Mouse (Mus musculus) liver, adult 2 months (tissue): ENCODE measurements around the gene Smchd1. TPM values are rescaled to one million over a fixed set of nuclear protein-coding genes. Genes with fewer than 3 reads are reported as not detected.
"Not testable (repeated sequence)": the region's sequence is repeated elsewhere in the genome, so short reads cannot be mapped to it uniquely, and the experiment has no call there.

Source experiments
- DNase-seq: peaks from one replicate; pipeline ENCODE4 v3.0.0-alpha.2; 2011; ENCODE audit warnings: low read depth, low spot score; ENCODE audit errors: extremely low read depth
- H3K27ac ChIP-seq: fragments of 200-500 bp; replicated peaks from 2 replicates; pipeline ENCODE4 v1.5.1; 2012; ENCODE audit warnings: low read depth, mild to moderate bottlenecking, control low read depth, inconsistent platforms, low read length; ENCODE audit not compliant: insufficient read depth
- H3K27me3 ChIP-seq: fragments of 200-500 bp; 2 replicates; pipeline ENCODE4 v1.6.1; 2012; ENCODE audit warnings: mild to moderate bottlenecking, moderate library complexity, low read length, inconsistent platforms; ENCODE audit not compliant: control insufficient read depth, insufficient read depth
- H3K36me3 ChIP-seq: fragments of 200-500 bp; 2 replicates; pipeline ENCODE4 v1.6.1; 2012; ENCODE audit warnings: low read length, inconsistent platforms; ENCODE audit not compliant: control insufficient read depth, insufficient read depth
- H3K4me1 ChIP-seq: fragments of 200-500 bp; 2 replicates; pipeline ENCODE4 v1.6.1; 2011; ENCODE audit warnings: low read length; ENCODE audit not compliant: control insufficient read depth, insufficient read depth
- H3K4me3 ChIP-seq: fragments of 200-500 bp; 2 replicates; pipeline ENCODE4 v1.5.1; 2011; ENCODE audit warnings: low read depth, mild to moderate bottlenecking, control low read depth, low read length, moderate library complexity; ENCODE audit not compliant: insufficient read depth
- H3K79me2 ChIP-seq: fragments of 200-500 bp; 2 replicates; pipeline ENCODE4 v1.6.1; 2012; ENCODE audit warnings: inconsistent platforms, mild to moderate bottlenecking, low read length, moderate library complexity; ENCODE audit not compliant: control insufficient read depth, insufficient read depth
- H3K9ac ChIP-seq: fragments of 200-500 bp; 2 replicates; pipeline ENCODE4 v1.6.1; 2012; ENCODE audit warnings: low read depth, mild to moderate bottlenecking, control low read depth, inconsistent platforms, low read length
- CTCF ChIP-seq: fragments of 200-500 bp; IDR thresholded peaks from 2 replicates; pipeline ENCODE4 v1.5.1; 2011; ENCODE audit warnings: low read depth, low read length, control low read depth
- POLR2A ChIP-seq: fragments of 200-500 bp; IDR thresholded peaks from 2 replicates; pipeline ENCODE4 v1.6.1; 2011; ENCODE audit warnings: low read length, control low read depth; ENCODE audit not compliant: insufficient read depth; ENCODE audit errors: extremely low read depth
- WGBS: fragments of 180-500 bp; shearing (Covaris S2); methylation state at CpG from one replicate; pipeline ENCODE4 v1.1.7; 2018; 5-methylcytosine and 5-hydroxymethylcytosine counted together
- polyA plus RNA-seq: library from polyadenylated mRNA; depleted of rRNA; stranded (reverse); fragments of >200 nt; gene quantifications from 2 replicates; pipeline ENCODE4 v1.2.3, GENCODE M21; 2012
- total RNA-seq: library from RNA; depleted of rRNA; stranded (reverse); fragments of >200 nt; gene quantifications from 2 replicates; pipeline ENCODE4 v1.2.3, GENCODE M21; 2014

Gene Smchd1
- total and polyA plus RNA-seq, 2 experiments = 2.5 to 17.1 TPM

- 14% methylated on average over 8 of the region's 8 CpGs for WGBS
Measured at GRCm38 (mm10) chr17:71474128-71474527, 1.0 kb downstream of the Smchd1 start.

GRCm38 (mm10) chr17:71471261-71471660, 3.9 kb downstream of the Smchd1 start:
- Histone ChIP-seq H3K4me1 (peaks cover 4% of the 10 kb centered on the region; the same call in 1 of the 2 replicates), H3K79me2 (peaks cover 34% of the 10 kb centered on the region), H3K27me3 (no peaks in the 10 kb centered on the region), H3K9ac (no peak overlapping the region), H3K36me3 (no peaks in the 10 kb centered on the region), H3K27ac (no peak overlapping the region), H3K4me3 (no peak overlapping the region)
- no peak for DNase-seq
- 75% methylated on average over 2 of the region's 2 CpGs for WGBS
- no peak for TF ChIP-seq CTCF
- TF ChIP-seq POLR2A = no peak

More at GRCm38 (mm10) chr17:71474128-71474527, 1.0 kb downstream of the Smchd1 start:
- peak overlapping the region; percentile 76; the same call in 1 of the 2 replicates for H3K9ac ChIP-seq
- no peak for TF ChIP-seq POLR2A
- TF ChIP-seq CTCF = no peak
- no peak overlapping the region for H3K27ac ChIP-seq
- peaks cover 26% of the 10 kb centered on the region; the same call in 1 of the 2 replicates for H3K79me2 ChIP-seq
- no peaks in the 10 kb centered on the region for H3K36me3 ChIP-seq
- DNase-seq = no peak
- H3K4me1 ChIP-seq = peaks cover 6% of the 10 kb centered on the region
- no peaks in the 10 kb centered on the region for H3K27me3 ChIP-seq
- H3K4me3 ChIP-seq = peak overlapping the region; percentile 64

- WGBS = 89% methylated on average over 3 of the region's 3 CpGs
- Histone ChIP-seq H3K4me1 (no peaks in the 10 kb centered on the region), H3K4me3 (no peak overlapping the region), H3K36me3 (peaks cover 13% of the 10 kb centered on the region), H3K9ac (no peak overlapping the region), H3K27ac (no peak overlapping the region), H3K27me3 (no peaks in the 10 kb centered on the region), H3K79me2 (peaks cover 12% of the 10 kb centered on the region; the same call in 1 of the 2 replicates)
- no peak for DNase-seq
- TF ChIP-seq CTCF (no peak), POLR2A (no peak)
Measured at GRCm38 (mm10) chr17:71460312-71460711, 14.8 kb downstream of the Smchd1 start.

GRCm38 (mm10) chr17:71459818-71460217, 15.3 kb downstream of the Smchd1 start, which contains the start of gene Gm4707:
Gene Gm4707 (minus strand): TSS chr17:71459918.
- WGBS = 98% methylated on average over 2 of the region's 2 CpGs
- H3K27me3 ChIP-seq = no peaks in the 10 kb centered on the region
- no peak for DNase-seq
- H3K4me1 ChIP-seq = no peaks in the 10 kb centered on the region
- H3K27ac ChIP-seq = no peak within 1 kb of the TSS
- no peak within 1 kb of the TSS for H3K4me3 ChIP-seq
- TF ChIP-seq CTCF = no peak
- no peak for TF ChIP-seq POLR2A
- H3K79me2 ChIP-seq = peaks cover 15% of the 10 kb centered on the region; the same call in 1 of the 2 replicates
- H3K36me3 ChIP-seq = peaks cover 12% of the 10 kb centered on the region
- H3K9ac ChIP-seq = no peak within 1 kb of the TSS

GRCm38 (mm10) chr17:71457361-71457760, 17.8 kb downstream of the Smchd1 start:
- DNase-seq, H3K4me3 ChIP-seq, H3K36me3 ChIP-seq, H3K27ac ChIP-seq, H3K27me3 ChIP-seq, H3K9ac ChIP-seq, H3K4me1 ChIP-seq, H3K79me2 ChIP-seq: not testable (repeated sequence)
- WGBS = 98% methylated on average over 5 of the region's 6 CpGs

GRCm38 (mm10) chr17:71445191-71445590, 30.0 kb downstream of the Smchd1 start:
- Histone ChIP-seq H3K79me2 (no peaks in the 10 kb centered on the region), H3K27ac (no peak overlapping the region), H3K27me3 (no peaks in the 10 kb centered on the region), H3K4me3 (no peak overlapping the region), H3K36me3 (peaks cover 13% of the 10 kb centered on the region), H3K4me1 (no peaks in the 10 kb centered on the region), H3K9ac (no peak overlapping the region)
- TF ChIP-seq POLR2A (no peak), CTCF (no peak)
- no peak for DNase-seq
- WGBS = 84% methylated on average over 6 of the region's 6 CpGs
